Mouse (Mus musculus) adrenal gland (tissue): ENCODE measurements around the gene Ager.

ENCODE experiments used
- intact Hi-C: fragments of 180-260 bp; cut with DNase I; formaldehyde crosslinking; loops from one replicate; pipeline ENCODE4 v1.15.1; 2025

Gene Ager

GRCm38 (mm10) chr17:34604061-34604508 lies 6.4 kb downstream of the Ager start, which contains the start of gene Agpat1:
TSS of gene Agpat1 (plus strand) at chr17:34604262.
- intact Hi-C loops, result no loop called here

- intact Hi-C loops, result no loop called here
Observed at GRCm38 (mm10) chr17:34604511-34605237, 7.0 kb downstream of the Ager start.

- intact Hi-C loops, result no loop called here
Observed at GRCm38 (mm10) chr17:34605609-34606008, 7.9 kb downstream of the Ager start.

GRCm38 (mm10) chr17:34606186-34607039 lies 8.8 kb downstream of the Ager start:
- intact Hi-C loops, result no loop called here

- intact Hi-C loops, result no loop called here
Observed at GRCm38 (mm10) chr17:34607997-34608396, 10.3 kb downstream of the Ager start.

- intact Hi-C loops, result no loop called here
Observed at GRCm38 (mm10) chr17:34611050-34611449, 13.4 kb downstream of the Ager start.

- intact Hi-C loops, result no loop called here
Observed at GRCm38 (mm10) chr17:34613054-34613645, 15.5 kb downstream of the Ager start.

GRCm38 (mm10) chr17:34613830-34614229 lies 16.2 kb downstream of the Ager start:
- intact Hi-C loops, result no loop called here

- intact Hi-C loops, result loop anchor here (5.0 kb wide), 3 partner anchors 36 to 59 kb away; no protein-coding TSS in a partner anchor
Observed at GRCm38 (mm10) chr17:34615871-34616270, 18.2 kb downstream of the Ager start, which contains the start of gene Egfl8. TSS of gene Egfl8 (minus strand) at chr17:34615971.

GRCm38 (mm10) chr17:34618999-34619398 lies 21.3 kb downstream of the Ager start:
- intact Hi-C loops, result loop anchor here (2.0 to 5.0 kb wide), 4 partner anchors 33 to 178 kb away; no protein-coding TSS in a partner anchor

- intact Hi-C loops, result no loop called here
Observed at GRCm38 (mm10) chr17:34621006-34621405, 23.3 kb downstream of the Ager start.

GRCm38 (mm10) chr17:34623161-34623560 lies 25.5 kb downstream of the Ager start:
- intact Hi-C loops, result no loop called here

GRCm38 (mm10) chr17:34624981-34625380 lies 27.3 kb downstream of the Ager start:
- intact Hi-C loops, result no loop called here

GRCm38 (mm10) chr17:34626062-34626772 lies 28.6 kb downstream of the Ager start:
- intact Hi-C loops, result no loop called here

- intact Hi-C loops, result no loop called here
Observed at GRCm38 (mm10) chr17:34626773-34627092, 29.1 kb downstream of the Ager start.

- intact Hi-C loops, result no loop called here
Observed at GRCm38 (mm10) chr17:34627093-34627942, 29.7 kb downstream of the Ager start.

- intact Hi-C loops, result no loop called here
Observed at GRCm38 (mm10) chr17:34627943-34628643, 30.4 kb downstream of the Ager start, which contains the start of gene Ppt2. TSS of gene Ppt2 (minus strand) at chr17:34628510.

- intact Hi-C loops, result no loop called here
Observed at GRCm38 (mm10) chr17:34628644-34628967, 30.9 kb downstream of the Ager start.

GRCm38 (mm10) chr17:34629221-34629751 lies 31.6 kb downstream of the Ager start, which contains the start of gene Prrt1:
TSS of gene Prrt1 (plus strand) at chr17:34629533.
- intact Hi-C loops, result no loop called here
